Mouse (Mus musculus): ENCODE results near the gene Hacl1.

DNA sequence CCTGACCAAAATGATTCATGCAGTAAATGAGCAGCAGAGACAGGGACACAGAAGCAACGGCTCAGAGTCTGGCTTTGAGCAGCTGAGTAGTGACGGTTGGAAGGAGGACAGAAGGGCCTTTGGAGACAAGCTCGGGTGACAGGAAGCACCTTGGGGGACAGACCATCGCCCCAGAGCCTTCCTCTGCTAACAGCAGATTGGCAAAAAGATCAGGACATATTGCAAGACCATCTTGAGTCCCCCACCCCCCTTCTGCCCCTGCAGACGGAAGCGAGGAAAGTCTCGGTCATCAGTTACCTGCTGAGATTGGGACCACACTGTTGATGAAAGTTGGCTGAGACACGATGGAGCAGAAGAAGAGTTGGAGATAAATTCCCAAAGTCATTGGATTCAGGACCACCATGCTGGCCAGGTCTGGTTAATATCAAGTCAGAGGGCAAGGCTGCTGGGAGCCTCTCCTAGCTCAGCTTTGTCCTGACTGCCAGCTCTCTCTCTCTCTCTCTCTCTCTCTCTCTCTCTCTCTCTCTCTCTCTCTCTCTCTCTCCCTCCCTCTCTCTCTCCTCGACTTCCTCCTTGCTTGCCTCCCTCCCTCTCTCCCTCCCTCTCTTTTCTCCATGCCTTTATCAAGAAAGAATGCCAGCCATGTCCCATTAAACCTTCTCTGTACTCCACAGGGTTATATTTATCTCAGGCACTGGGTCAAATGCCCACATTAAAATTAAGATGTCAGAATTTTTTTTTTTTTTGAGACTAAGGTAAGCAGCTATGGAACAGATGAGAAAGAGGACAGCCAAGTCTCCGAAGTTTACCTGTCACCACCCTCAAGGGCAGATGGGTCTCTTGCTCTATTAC, 64.0 kb downstream of the Hacl1 start:
- TF ChIP-seq TCF12 (IDR thresholded peaks at IDR 0.05; ENCODE audit: insufficient read depth, poor library complexity, severe bottlenecking): no peak
- TF ChIP-seq POLR2A (IDR thresholded peaks at IDR 0.05; ENCODE audit: insufficient read length, low read depth): no peak
- no peak for TF ChIP-seq MYOD1 (IDR thresholded peaks at IDR 0.05; ENCODE audit: control insufficient read depth in 1 of 3, insufficient read length in 2 of 3, low read depth in 2 of 3)
- no peak for TF ChIP-seq CEBPB (IDR thresholded peaks at IDR 0.05; ENCODE audit: insufficient read depth, poor library complexity, severe bottlenecking)
- TF ChIP-seq USF1 (IDR thresholded peaks at IDR 0.05; ENCODE audit: low read depth): no peak
- TF ChIP-seq E2F4 (IDR thresholded peaks at IDR 0.05; ENCODE audit: insufficient read depth): no peak
- TF ChIP-seq POLR2AphosphoS2 (IDR thresholded peaks at IDR 0.05; ENCODE audit: insufficient read length, low read depth): no peak
- TF ChIP-seq MYOG (IDR thresholded peaks at IDR 0.05; ENCODE audit: control insufficient read depth in 1 of 3, insufficient read depth in 1 of 3, insufficient read length in 2 of 3, low read depth in 2 of 3): no peak
- TF ChIP-seq SRF (IDR thresholded peaks at IDR 0.05; ENCODE audit: control insufficient read depth, insufficient read length, low read depth): no peak
- TF ChIP-seq MAX (IDR thresholded peaks at IDR 0.05; ENCODE audit: low read depth): no peak
- TF ChIP-seq TCF3 (IDR thresholded peaks at IDR 0.05; ENCODE audit: insufficient read length, low read depth): no peak

Data from myocyte (in vitro differentiated cells).